Mouse (Mus musculus) left cerebral cortex, postnatal 36 days (tissue): ENCODE measurements around the gene Hps3. TPM values are rescaled to one million over a fixed set of nuclear protein-coding genes. Genes with fewer than 3 reads are reported as not detected.

Source experiments
- DNase-seq, 2 experiments: peaks; one replicate each; pipeline ENCODE4 v3.0.0; 2021 to 2022; ENCODE audit warnings: low spot score in 2 of 2, mixed read lengths in 1 of 2
- intact Hi-C: fragments of 180-260 bp; cut with DNase I; formaldehyde crosslinking; loops from one replicate; pipeline ENCODE4 v1.15.1; 2025
- total RNA-seq, 2 experiments: library from RNA; stranded (reverse); gene quantifications; 2 replicates each; pipeline ENCODE4 v1.2.3; 2021

Hps3 gene
- total RNA-seq, 2 experiments from 2014 or later: 11.9 to 18.7 TPM

DNA sequence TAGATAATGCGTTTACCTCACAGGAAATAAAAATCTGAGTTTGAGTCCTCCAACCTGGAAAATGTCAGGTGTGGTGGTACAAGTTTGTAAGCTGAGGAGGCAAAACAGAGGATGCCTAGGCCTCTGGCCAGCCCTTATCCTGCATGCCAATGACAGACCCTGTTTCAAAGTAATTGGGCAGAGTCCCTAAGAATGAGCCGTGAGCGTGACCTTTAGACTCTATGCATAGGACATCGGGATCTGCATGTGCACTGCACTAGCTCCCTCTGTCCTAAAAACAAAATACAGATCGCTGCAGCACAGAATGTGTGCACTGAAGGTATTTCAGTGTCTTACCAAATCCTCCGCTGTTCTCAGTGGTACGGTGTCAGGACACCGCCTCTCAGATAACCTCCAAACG, 24.7 kb downstream of the Hps3 start:
- DNase-seq: no peak
- intact Hi-C loops: no loop called here

DNA sequence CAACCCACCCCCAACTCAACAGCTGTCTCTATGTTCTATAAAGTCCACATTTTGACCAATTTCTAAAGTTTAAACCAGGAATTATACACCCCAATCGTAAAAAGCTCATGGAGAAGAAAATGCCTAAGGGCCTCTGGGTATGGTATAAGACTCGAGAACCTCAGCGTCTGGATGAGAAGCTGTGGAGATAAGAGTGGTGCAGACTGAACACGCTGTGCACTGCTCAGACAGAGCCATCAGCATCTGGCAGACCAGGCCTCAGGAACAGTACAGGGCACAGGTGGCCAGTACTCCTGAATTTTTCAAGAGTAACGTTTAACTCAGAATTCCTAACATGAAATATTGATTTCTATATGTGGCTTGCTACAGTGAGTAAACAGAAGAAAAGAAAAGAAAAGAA, 27.4 kb downstream of the Hps3 start:
- no peak for DNase-seq
- intact Hi-C loops: no loop called here

DNA sequence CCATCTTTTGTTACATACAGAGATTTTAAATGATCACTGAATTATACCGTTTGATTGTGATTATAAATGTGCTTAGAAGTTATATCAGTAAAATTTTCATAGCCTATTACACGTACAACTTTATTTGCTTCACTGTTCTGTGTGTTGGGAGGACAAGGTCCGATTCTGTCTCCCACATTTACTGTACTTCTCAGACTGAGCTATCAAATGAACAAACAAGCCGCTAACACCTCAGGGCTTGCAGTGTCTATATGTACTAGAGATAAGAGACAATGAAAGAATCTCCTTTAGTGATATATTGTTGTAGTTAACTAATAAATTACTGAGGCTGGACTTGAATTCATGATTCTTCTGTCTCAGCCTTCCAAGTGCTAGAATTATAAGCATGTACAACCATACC, 27.8 kb downstream of the Hps3 start:
- intact Hi-C loops: no loop called here
- no peak for DNase-seq

DNA sequence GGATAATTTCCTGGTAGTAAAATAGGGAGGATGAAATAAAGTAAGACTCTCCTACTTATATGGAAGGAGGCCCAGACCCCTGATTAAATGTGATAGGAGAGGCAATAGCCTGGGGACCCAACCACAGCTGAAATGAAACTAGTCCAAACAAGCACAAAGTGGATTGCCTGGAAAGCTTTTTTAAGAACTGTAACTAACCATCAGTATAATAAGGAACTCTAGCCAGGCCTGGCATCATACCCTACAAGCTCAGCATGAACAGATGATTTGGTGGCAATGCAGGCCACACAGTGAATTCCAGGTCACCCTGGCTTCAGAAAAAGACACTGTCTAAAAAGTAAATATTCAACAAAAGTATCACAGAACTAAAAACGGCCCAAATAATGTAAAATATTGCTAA, 29.5 kb downstream of the Hps3 start:
- intact Hi-C loops: no loop called here
- no peak for DNase-seq

DNA sequence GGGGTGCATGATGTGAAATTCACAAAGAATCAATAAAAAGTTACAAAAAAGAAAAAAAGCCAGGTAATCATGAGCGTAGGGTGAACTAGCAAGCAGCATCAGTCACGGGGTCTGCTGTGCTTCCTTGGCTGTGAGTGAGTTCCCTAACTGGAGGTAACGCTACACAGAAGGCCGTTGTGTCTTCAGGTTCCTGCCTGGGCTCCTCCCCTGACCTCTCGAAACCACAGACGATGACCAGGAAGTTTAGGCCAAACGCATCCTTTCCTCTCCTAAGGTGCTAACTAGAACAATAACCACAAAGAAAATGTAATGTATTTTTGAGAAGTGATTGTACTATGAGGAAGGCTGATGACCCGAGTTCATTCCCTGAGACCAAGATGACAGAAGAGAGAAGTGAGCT, 30.7 kb downstream of the Hps3 start:
- intact Hi-C loops: loop anchor here (5.0 kb wide), 1 partner anchor 97 kb away; no protein-coding TSS in a partner anchor
- DNase-seq: no peak

DNA sequence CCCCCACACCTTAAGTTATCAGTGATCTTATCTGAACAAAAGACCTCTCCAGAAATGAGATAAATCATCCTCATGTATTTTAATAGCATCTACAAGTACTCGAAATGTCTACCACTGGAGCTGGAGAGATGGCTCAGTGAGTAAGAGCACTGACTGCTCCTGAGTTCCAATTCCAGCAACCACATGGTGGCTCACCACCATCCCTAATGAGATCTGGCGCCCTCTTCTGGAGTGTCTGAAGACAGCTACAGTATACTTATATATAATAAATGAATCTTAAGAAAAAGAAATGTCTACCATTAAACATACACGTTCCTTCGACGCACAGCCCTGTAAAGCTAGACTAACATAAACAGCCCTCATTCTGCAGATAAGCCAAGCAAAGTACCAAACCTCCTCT, 32.3 kb downstream of the Hps3 start:
- DNase-seq: peak in 1 of 2 experiments; percentile 15
- intact Hi-C loops: loop anchor here (5.0 kb wide), 1 partner anchor 95 kb away; no protein-coding TSS in a partner anchor

DNA sequence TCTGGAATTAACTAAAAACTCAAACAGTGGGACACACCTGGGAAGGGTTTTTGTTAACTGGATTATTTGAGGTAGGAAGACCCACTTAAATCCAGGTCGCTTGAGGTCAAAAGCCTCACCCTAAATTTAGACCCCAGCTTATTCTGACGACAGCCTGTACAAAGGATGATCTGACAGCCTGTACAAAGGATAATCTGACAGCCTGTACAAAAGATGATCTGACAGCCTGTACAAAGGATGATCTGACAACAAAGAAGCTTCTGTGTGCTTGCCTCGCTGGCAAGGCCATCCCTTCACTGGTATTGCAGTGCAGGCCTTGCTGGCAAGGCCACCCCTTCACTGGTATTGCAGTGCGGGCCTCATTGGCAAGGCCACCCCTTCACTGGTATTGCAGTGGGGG, 34.3 kb downstream of the Hps3 start:
- intact Hi-C loops: loop anchor here (5.0 kb wide), 1 partner anchor 94 kb away; no protein-coding TSS in a partner anchor
- no peak for DNase-seq

DNA sequence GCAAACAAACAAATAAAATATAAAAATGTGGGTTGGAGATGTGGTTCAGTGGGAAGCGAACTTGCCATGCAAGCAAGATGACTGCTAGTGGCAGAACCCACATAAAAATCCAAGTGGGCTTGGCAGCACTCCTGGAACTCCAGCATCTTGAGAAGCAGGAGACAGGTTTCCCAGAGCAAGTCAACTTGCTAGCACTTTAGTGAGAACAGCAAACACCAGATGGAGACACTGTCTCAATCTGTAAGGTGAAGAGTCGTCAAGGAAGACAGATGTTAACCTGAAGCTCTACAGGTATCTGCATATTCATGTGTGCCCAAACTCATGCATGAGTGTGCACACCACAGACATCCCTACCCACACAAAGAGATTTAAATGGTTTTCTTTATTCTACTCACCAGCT, 35.6 kb downstream of the Hps3 start:
- intact Hi-C loops: no loop called here
- DNase-seq: peak; percentile 26 to 37

DNA sequence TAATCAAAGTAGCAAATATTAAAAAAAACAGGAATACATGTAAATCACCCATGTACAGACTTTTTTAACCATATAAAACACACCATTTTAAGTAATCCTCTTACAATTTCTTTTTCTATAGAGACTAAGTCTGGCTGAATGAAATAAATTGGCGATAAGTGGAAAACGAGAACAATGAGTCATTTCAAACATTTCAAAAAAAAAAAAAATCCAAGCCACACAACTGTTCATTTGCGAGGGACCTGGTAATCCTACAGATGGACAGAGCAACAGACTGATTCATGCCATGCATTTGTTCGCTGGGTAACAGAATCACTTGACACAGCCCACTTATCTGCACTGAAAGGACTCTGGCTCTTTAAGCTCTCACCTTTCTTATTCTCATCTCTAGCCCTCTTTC, 42.7 kb downstream of the Hps3 start:
- intact Hi-C loops: no loop called here
- DNase-seq: no peak

DNA sequence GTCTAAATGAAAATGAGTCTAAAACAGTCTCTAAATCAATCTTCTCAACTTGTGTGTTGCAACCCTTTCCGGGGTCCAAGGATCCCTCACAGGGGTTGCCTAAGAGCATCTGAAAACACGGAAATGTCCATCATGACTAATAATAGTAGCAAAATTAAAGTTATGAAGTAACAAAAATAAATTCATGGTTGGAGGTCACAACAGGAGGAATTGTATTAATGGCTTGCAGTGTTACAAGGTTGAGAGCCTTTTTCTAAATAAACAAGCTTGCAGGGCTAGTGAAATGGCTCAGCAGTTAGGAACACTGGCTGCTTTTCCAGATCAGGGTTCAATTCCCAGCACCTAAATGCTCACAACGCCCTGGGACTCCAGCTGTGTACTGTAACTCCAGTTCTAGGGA, 45.1 kb downstream of the Hps3 start:
- DNase-seq: no peak
- intact Hi-C loops: no loop called here

DNA sequence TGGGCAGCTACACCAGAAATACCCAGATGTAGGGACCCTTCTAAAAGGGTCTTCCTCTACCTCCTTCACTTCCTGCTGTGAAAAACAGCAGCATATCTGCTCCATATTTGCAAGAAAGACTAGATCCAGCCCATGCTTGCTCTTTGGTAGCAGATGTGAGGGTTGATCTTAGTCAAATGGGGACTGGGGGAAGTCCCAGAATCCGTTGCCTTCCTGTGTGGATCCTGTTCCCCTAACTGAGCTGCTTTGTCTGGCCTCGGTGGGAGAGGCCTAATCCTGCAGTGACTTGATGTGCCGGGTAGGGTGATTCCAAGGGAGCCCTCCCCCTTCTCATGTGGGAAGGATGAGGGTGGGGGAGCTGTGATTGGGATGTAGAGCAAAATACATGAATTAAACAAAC, 49.0 kb downstream of the Hps3 start:
- DNase-seq: no peak
- intact Hi-C loops: no loop called here

DNA sequence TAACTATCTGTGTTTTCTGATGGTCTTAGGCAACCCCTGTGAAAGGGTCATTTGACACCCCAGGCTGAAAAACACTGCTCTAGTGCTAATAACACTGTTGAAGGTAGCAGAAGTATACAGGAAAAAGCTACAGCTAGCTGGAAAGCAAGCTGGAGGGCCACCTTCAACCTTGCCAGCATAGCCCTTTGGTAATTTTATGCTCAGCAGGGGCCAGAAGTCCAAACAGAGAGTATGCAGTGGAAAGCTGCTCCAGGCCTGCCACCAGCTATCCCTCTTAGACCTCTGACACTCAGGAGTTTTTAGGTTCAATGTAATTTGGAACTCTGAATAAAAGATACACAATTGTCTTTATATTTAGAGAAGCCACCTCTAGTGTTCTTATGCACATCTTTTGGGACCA, 52.3 kb downstream of the Hps3 start:
- DNase-seq: no peak
- intact Hi-C loops: no loop called here

DNA sequence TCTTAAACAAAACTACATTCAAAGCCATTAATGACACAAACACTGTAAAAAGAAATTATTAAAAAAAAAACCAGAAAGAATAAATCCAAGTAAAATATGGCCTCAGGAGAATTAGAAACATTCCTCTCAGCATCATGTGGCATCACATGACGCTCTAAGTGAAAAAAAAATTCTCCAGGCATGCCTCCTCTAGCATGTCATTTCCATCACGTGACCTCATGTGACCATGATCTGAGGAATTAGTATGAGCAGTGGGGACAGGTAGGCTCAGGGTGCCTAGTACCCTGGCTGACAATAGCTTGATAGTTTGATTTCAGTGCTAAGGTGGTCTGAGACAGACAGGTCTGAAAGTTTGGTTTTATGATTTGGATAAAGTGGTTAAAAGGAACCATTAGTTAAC, 54.0 kb downstream of the Hps3 start:
- no peak for DNase-seq
- intact Hi-C loops: no loop called here

DNA sequence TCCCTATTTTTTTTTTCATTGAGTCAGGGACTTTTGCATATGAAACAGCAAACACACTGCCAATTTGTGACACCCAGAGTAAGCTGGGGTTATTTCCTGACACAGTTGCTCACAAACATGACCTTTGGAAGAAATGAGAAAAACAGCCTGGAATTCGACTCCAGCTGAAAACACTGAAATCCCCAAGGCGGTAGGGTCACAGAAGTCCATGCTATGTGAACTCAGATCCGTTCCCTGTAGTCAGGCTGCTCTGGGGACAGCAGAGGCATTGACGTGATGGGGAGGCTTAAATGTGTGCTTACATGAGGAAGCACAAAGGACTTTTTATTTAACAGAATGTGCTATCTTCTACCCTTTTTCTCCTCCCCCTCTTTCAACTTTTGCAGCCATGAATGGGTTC, 56.6 kb downstream of the Hps3 start:
- intact Hi-C loops: no loop called here
- no peak for DNase-seq

DNA sequence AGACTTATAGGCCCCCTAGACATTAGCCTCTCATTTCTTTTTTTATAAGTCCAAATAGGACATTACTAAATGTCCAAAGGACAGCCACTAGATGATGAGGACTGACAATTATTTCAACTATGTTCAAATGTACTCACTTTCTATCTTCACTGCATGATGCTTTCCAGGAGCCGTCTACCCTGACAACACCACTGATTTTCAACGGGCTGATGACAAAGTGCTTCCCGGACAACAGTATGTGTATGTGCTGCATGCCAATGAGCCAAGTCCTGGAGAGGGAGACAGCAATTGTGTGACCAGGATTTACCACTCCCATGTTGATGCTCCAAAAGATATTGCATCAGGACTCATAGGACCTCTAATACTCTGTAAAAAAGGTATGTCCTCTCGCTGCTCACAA, 69.0 kb downstream of the Hps3 start:
- DNase-seq: no peak
- intact Hi-C loops: no loop called here

DNA sequence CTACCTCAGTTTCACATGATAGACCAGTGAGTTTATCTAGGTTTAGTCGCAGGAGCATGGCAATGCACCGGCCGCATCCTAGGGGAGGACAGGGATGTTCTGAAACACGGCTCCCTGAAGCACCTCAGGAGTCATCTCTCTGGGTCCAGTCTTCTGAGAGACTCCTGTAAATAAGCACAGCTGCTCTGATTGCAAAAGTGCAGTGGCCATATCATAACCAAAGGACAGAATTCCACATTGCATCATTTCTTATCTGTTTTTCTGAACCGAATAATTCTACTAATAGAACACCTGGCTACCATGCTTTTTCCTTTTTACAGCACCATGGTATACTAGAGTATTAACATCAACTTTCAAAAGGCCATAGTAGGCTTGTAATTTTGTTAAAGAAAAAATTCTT, 69.9 kb downstream of the Hps3 start:
- intact Hi-C loops: no loop called here
- DNase-seq: no peak

DNA sequence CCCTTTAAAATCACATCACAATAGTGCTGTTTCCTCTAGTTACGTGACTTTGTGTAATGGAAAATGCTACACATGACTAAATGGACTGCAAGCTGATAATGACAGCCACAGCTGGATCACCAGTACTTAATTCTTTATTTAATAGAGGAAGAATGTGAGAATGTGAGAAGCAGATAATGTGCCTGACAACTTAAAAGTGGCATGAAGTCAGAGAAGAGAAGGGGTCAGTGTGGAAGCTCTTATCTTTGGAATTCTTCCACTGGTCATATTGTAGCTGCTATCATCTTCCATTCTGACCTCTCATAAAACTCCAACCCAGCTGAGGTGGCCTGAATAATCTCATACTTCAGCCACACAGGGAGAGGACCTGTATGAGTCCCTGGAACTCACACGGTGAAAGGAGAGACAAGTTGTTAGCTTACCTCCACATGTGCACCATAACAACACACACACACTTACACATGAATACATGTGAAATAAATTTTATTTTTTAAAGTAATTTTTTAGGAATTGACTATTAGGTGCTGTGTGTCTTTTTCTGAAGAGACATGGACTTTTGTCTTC, 70.4 kb downstream of the Hps3 start:
- intact Hi-C loops: no loop called here

DNA sequence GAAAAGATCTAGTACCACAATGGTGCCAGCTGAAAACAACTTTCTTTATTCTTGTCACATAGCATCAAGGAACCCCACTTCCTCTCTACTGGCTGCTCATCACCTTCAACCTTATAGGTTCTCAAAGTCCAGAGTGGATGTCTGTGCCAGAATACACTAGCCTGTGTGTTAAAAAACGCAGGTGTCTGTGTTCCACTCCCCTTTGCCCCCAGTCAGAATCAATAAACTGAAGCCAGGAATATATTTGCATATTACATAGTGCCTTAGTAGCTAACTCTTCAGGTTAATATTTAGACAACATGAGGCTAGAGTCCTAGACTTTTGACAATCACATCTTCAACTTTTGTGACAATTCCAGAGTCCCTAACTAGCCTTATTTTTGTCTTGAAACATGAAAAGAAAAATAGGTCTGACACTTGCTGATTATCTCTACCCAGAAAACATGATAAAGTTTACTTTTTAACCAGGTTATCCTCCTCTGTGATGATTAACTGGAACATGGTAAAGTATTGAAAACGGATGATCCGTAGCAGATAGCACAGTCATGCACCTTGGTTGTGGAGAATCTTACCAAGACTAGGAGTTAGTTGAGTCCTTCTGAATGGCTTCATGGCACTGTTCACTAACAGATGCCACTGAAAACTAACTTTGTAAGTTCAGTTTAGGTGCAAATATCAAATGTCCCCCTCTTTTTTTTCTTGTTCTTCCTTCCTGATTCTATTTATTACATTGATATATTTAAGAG, 72.2 kb downstream of the Hps3 start:
- no peak for DNase-seq
- intact Hi-C loops: no loop called here

More for the DNA sequence above, 70.4 kb downstream of the Hps3 start:
- DNase-seq: no peak

DNA sequence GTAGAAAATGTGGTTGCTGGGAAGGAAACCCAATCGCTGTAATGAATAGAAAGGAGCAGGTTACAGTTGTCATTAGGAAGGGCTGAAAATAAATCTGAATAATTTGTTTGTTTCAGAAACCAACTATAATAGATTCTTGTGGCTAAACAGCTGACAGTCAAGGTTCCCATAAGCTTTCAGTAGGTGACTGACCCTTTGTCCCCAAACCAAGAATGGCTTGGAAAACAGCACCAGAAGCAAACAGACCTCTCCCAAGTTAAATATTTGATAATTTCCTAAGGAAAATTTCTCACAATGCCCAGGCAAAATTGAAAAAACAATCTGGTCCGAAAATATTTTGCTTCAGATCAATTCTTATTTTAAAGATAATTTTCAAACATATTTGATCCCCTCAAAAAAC, 73.8 kb downstream of the Hps3 start:
- no peak for DNase-seq
- intact Hi-C loops: no loop called here

DNA sequence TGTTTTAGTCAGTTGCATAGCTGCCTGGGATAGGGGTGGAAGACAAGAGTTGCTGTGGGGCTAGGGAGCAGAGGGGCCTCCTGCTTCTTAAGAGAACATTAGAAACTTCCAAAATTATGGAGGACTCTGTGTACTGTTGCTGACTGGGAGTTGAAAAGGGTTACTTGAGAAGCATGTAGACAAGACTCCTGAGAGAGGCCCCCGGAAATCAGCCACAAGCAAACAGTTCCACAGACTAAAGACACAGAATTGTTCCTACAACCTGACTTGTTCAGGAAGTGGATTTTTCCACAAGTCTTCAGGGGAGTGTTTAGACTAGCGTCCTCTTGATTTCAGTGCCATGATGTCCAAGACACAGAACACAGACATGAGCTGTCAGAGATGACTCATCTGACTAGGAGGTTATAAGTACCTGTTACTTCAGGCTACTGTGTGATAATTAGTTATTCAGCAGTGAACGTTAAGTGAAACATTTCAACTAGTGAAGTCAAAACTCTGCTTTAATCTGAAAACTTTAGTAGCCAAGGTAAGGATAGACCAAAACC, 74.5 kb downstream of the Hps3 start:
- no peak for DNase-seq
- intact Hi-C loops: no loop called here

DNA sequence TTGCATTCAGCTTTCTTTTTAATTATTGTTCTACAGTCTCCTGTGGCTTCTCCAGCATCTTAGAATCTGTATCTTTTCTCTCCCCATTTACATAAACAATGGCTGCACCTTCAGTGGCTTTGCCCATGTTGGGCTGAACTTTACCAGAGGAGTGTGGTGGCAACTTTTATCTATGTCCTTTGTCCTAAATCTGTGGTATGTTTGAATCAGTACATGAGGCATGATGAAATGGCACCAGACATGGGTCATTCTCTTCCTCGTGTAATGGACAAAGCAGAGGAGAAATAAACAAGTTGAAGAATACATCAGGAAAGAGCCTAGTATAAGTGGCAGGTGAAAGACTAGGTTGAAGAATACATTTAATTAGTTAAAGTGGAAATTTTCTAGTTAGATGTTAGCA, 76.1 kb downstream of the Hps3 start:
- no peak for DNase-seq
- intact Hi-C loops: no loop called here
